Mouse (Mus musculus): ENCODE measurements around the gene Pln.
A peak's percentile ranks its signal among the peaks of the same experiment; 100 is the strongest.

The Pln gene

GRCm38 (mm10) chr10:53337162-53337923 is at the start of gene Pln:
Gene Pln, plus strand, starts transcription at chr10:53337667.
- no peak for DNase-seq

GRCm38 (mm10) chr10:53305867-53306266 is 31.6 kb upstream of the Pln start:
- DNase-seq: no peak

- no peak for DNase-seq
Observed at GRCm38 (mm10) chr10:53306674-53307073, 30.8 kb upstream of the Pln start.

GRCm38 (mm10) chr10:53323367-53323766 is 14.1 kb upstream of the Pln start:
- no peak for DNase-seq

GRCm38 (mm10) chr10:53324663-53325062 is 12.8 kb upstream of the Pln start:
- DNase-seq: no peak

GRCm38 (mm10) chr10:53326367-53326766 is 11.1 kb upstream of the Pln start:
- no peak for DNase-seq

- DNase-seq: no peak
Observed at GRCm38 (mm10) chr10:53329257-53329656, 8.2 kb upstream of the Pln start.

- no peak for DNase-seq
Observed at GRCm38 (mm10) chr10:53332752-53333151, 4.7 kb upstream of the Pln start.

- no peak for DNase-seq
Observed at GRCm38 (mm10) chr10:53335266-53335665, 2.2 kb upstream of the Pln start.

GRCm38 (mm10) chr10:53335974-53336373 is 1.5 kb upstream of the Pln start:
- no peak for DNase-seq

GRCm38 (mm10) chr10:53339045-53339444 is 1.6 kb downstream of the Pln start:
- DNase-seq: no peak

GRCm38 (mm10) chr10:53341288-53341965 is 4.0 kb downstream of the Pln start:
- no peak for DNase-seq

GRCm38 (mm10) chr10:53342166-53342728 is 4.8 kb downstream of the Pln start:
- no peak for DNase-seq

GRCm38 (mm10) chr10:53343384-53343783 is 5.9 kb downstream of the Pln start:
- no peak for DNase-seq

- DNase-seq: no peak
Observed at GRCm38 (mm10) chr10:53343865-53344264, 6.4 kb downstream of the Pln start.

- no peak for DNase-seq
Observed at GRCm38 (mm10) chr10:53345508-53345907, 8.0 kb downstream of the Pln start.

GRCm38 (mm10) chr10:53346506-53346905 is 9.0 kb downstream of the Pln start:
- DNase-seq: peak in 1 of 2 experiments; percentile 47

- DNase-seq: no peak
Observed at GRCm38 (mm10) chr10:53346916-53347315, 9.4 kb downstream of the Pln start.

GRCm38 (mm10) chr10:53347787-53348755 is 10.6 kb downstream of the Pln start:
- DNase-seq: peak in 1 of 2 experiments; percentile 23

GRCm38 (mm10) chr10:53349254-53349653 is 11.8 kb downstream of the Pln start:
- DNase-seq: no peak

- DNase-seq: no peak
Observed at GRCm38 (mm10) chr10:53353665-53354064, 16.2 kb downstream of the Pln start.

GRCm38 (mm10) chr10:53359016-53359415 is 21.5 kb downstream of the Pln start:
- no peak for DNase-seq

GRCm38 (mm10) chr10:53364311-53364710 is 26.8 kb downstream of the Pln start:
- no peak for DNase-seq
